Mouse (Mus musculus) liver, embryonic 15.5 days (tissue): ENCODE data around the gene Rnase11. TPM values are rescaled to one million over a fixed set of nuclear protein-coding genes. Genes with fewer than 3 reads are reported as not detected.

Experiments
- ATAC-seq: fragments of 200-750 bp; cut with Nextera tagmentation; 2 replicates; pipeline ENCODE4 v1.8.0; 2017; ENCODE audit warnings: moderate number of reproducible peaks, mild to moderate bottlenecking, moderate library complexity; ENCODE audit not compliant: insufficient read depth
- H3K27ac ChIP-seq: fragments of 300-500 bp; sonication (generic); replicated peaks from 2 replicates; pipeline ENCODE4 v1.5.1; 2015; ENCODE audit warnings: mild to moderate bottlenecking, inconsistent platforms
- H3K27me3 ChIP-seq: fragments of 300-500 bp; sonication (generic); 2 replicates; pipeline ENCODE4 v1.6.1; 2015; ENCODE audit warnings: mild to moderate bottlenecking, inconsistent platforms
- H3K36me3 ChIP-seq: fragments of 300-500 bp; sonication (generic); replicated peaks from 2 replicates; pipeline ENCODE4 v1.6.1; 2015; ENCODE audit warnings: moderate library complexity, mild to moderate bottlenecking, inconsistent platforms
- H3K4me1 ChIP-seq: fragments of 300-500 bp; sonication (generic); replicated peaks from 2 replicates; pipeline ENCODE4 v1.6.1; 2015; ENCODE audit warnings: inconsistent platforms
- H3K4me2 ChIP-seq: fragments of 300-500 bp; sonication (generic); 2 replicates; pipeline ENCODE4 v1.6.1; 2015; ENCODE audit warnings: moderate library complexity, mild to moderate bottlenecking, inconsistent platforms
- H3K4me3 ChIP-seq: fragments of 300-500 bp; sonication (generic); replicated peaks from 2 replicates; pipeline ENCODE4 v1.5.1; 2015; ENCODE audit warnings: mild to moderate bottlenecking, inconsistent platforms
- H3K9ac ChIP-seq: fragments of 300-500 bp; sonication (generic); 2 replicates; pipeline ENCODE4 v1.6.1; 2015; ENCODE audit warnings: moderate library complexity, mild to moderate bottlenecking, inconsistent platforms
- H3K9me3 ChIP-seq: fragments of 300-500 bp; sonication (generic); replicated peaks from 2 replicates; pipeline ENCODE4 v1.6.1; 2016; ENCODE audit warnings: inconsistent platforms
- WGBS: fragments of 180-500 bp; shearing (Covaris S2); methylation state at CpG from one replicate; pipeline ENCODE4 v1.1.7; 2015; ENCODE audit warnings: mixed read lengths; ENCODE audit not compliant: insufficient replicate concordance; 5-methylcytosine and 5-hydroxymethylcytosine counted together
- polyA plus RNA-seq: library from polyadenylated mRNA; unstranded; fragments of >200 nt; fragmentation: Nextera tagmentation; extraction: Ambion mirVana; gene quantifications from 2 replicates; pipeline ENCODE4 v1.2.1, GENCODE M21; 2015

Gene Rnase11
- polyA plus RNA-seq, 1 experiment from 2014 or later: not detected

DNA sequence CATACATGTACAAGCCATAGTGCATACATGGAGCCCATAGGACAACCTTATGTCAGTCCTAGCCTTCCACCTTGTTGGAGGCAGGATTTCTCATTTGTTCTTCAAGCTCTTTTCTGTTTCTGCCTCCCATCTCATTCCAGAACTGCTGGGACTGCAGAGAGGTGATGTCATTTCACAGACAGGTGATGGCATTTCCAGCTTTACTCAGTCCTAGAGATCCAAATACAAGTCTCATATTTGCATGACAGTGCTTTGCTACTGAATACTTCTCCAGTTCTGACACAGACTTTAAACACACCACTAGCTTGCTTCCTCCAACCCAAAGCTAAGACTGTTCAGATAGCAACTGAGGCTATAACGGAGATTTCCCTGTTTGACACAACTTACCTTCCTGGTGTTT, 29.2 kb upstream of the Rnase11 start:
- no peak overlapping the region for H3K4me3 ChIP-seq
- H3K4me2 ChIP-seq: no peak overlapping the region
- peaks cover 19% of the 10 kb centered on the region for H3K4me1 ChIP-seq
- H3K27me3 ChIP-seq: peaks cover 46% of the 10 kb centered on the region
- WGBS: 52% methylated on average over 1 of the region's 1 CpGs
- no peak overlapping the region for H3K9ac ChIP-seq
- H3K9me3 ChIP-seq: no peaks in the 10 kb centered on the region
- no peak overlapping the region for H3K27ac ChIP-seq
- H3K36me3 ChIP-seq: no peaks in the 10 kb centered on the region
- ATAC-seq: no peak

DNA sequence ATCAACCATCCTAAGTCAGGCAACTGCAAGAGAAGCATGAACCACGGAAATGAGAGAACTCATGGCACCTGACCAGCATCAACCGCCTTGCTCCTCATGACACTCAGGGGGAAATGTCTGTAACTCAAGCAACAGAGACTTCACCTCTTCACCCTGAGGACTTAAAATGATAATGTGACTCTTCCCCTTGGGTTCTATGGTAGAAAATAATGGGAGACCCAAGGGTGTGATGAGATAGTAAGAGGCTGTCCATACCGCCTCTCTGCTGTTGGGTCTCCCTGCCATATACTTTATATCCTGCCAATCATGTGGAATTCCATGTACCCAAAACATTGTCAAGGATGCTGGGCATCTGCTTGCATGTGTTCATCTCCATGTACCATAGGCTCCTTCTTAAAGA, 24.4 kb upstream of the Rnase11 start, which contains the start of gene Olfr750:
TSS of gene Olfr750 (minus strand) at position 101 of the 400 bp plus-strand sequence.
- no peak within 1 kb of the TSS for H3K27ac ChIP-seq
- WGBS: 68% methylated on average over 3 of the region's 3 CpGs
- no peak within 1 kb of the TSS for H3K4me3 ChIP-seq

DNA sequence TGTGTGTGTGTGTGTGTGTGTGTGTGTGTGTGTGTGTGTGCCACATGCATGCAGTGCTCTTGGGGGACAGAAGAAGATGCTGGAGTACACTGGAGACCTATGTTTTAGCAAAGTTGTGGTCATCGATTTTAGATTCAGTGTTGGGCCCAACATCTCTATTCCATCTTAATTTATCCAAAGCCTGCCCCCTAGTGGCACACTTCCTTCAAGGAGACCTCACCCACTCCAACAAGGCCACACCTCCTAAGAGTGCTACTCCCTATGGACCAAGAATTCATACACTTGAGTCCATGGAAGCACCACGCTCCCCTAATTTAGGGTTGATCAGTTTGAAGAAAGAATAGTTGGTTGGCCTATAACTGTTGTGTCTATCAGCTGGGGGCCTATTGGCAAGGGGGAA, 19.7 kb upstream of the Rnase11 start:
- Histone ChIP-seq H3K27me3 (peaks cover 11% of the 10 kb centered on the region), H3K4me3 (no peak overlapping the region), H3K9me3 (no peaks in the 10 kb centered on the region), H3K36me3 (no peaks in the 10 kb centered on the region), H3K9ac (no peak overlapping the region), H3K27ac (no peak overlapping the region), H3K4me2 (no peak overlapping the region), H3K4me1 (peaks cover 8% of the 10 kb centered on the region; the same call in 1 of the 2 replicates)
- WGBS: 69% methylated on average over 2 of the region's 2 CpGs
- ATAC-seq: no peak

More for the DNA sequence above, 24.4 kb upstream of the Rnase11 start, which contains the start of gene Olfr750:
- Histone ChIP-seq H3K9me3 (no peaks in the 10 kb centered on the region), H3K4me2 (no peak within 1 kb of the TSS), H3K4me1 (no peaks in the 10 kb centered on the region), H3K27me3 (peaks cover 11% of the 10 kb centered on the region), H3K9ac (no peak within 1 kb of the TSS), H3K36me3 (no peaks in the 10 kb centered on the region)
- no peak for ATAC-seq

DNA sequence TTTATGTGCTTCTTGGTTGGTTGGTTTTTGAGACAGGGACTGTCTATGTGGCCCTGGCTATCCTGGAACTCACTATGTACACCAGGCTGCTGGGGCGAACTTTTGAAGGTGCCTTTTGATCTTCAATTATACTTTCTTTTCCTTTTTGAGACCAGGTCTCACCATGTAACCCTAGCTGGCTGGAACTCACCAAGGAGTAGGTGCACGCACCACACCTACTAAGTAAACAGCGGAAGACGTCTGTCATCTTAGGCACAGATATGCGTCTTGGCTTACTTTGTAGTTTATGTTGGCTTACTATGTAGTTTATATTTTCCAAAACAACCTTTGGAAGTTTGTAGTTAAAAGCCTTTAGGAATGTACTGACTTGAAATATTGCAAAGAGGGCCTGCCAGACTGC, 19.0 kb upstream of the Rnase11 start:
- Histone ChIP-seq H3K9me3 (no peaks in the 10 kb centered on the region), H3K27me3 (peaks cover 11% of the 10 kb centered on the region), H3K36me3 (no peaks in the 10 kb centered on the region), H3K4me1 (peaks cover 14% of the 10 kb centered on the region), H3K4me2 (no peak overlapping the region), H3K4me3 (no peak overlapping the region), H3K27ac (no peak overlapping the region), H3K9ac (no peak overlapping the region)
- 69% methylated on average over 5 of the region's 5 CpGs for WGBS
- no peak for ATAC-seq

DNA sequence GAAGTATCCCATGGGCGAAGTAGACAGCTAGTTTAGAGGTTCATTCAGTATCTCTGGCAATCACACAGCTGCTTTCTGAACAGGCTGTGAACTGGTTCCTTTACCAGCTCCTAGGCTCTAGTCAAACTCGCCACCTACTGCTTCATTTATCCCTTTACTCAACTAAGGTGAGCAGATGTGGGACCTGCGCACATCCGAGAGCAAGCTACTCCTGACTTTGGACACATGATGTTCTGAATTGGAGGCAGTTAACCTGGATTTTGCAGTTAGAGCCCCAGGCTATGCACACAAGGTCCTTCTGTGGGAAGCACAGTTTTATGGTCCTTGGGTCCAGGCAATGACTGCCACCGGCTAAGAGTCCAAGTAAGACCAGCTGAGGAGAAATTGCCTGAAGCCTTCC, 10.8 kb upstream of the Rnase11 start:
- Histone ChIP-seq H3K4me3 (no peak overlapping the region), H3K4me1 (peaks cover 26% of the 10 kb centered on the region), H3K36me3 (no peaks in the 10 kb centered on the region), H3K9me3 (no peaks in the 10 kb centered on the region), H3K27ac (no peak overlapping the region), H3K27me3 (no peaks in the 10 kb centered on the region), H3K9ac (no peak overlapping the region), H3K4me2 (no peak overlapping the region)
- 77% methylated on average over 5 of the region's 5 CpGs for WGBS
- no peak for ATAC-seq

DNA sequence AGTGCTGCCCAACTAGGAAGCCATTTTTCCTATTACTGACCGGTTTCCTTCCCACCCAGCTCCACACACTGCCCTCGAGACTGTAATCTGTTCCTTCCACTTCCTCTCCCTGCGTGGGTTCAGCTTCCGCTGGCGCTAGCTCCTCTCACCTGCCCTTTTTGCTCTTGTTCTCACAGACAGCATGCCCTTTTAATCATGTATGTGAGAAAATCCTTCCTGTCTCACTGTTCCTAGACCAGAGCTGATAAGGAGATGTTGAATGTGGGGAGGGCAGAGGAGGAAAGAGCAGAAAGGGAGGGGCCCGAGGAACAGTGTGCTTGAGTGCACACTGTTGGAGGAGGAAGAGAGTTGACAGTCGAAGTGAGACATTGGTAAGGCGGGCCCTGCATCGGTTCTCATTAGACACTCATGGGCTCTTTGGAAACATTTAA, 7.5 kb upstream of the Rnase11 start, which contains the start of gene Rnase12:
TSS of gene Rnase12 (minus strand) at position 261 of the 431 bp plus-strand sequence.
- H3K9ac ChIP-seq: no peak within 1 kb of the TSS
- H3K4me1 ChIP-seq: peaks cover 11% of the 10 kb centered on the region
- ATAC-seq: peak; percentile 51; the same call in 1 of the 2 replicates
- no peak within 1 kb of the TSS for H3K27ac ChIP-seq
- H3K4me3 ChIP-seq: no peak within 1 kb of the TSS
- peak within 1 kb of the TSS; percentile 8 for H3K4me2 ChIP-seq
- no peaks in the 10 kb centered on the region for H3K36me3 ChIP-seq
- H3K9me3 ChIP-seq: no peaks in the 10 kb centered on the region
- 7% methylated on average over 9 of the region's 9 CpGs for WGBS
- H3K27me3 ChIP-seq: no peaks in the 10 kb centered on the region

GRCm38 (mm10) chr14:51054243-51055237, 4.6 kb upstream of the Rnase11 start:
- no peak overlapping the region for H3K9ac ChIP-seq
- H3K4me1 ChIP-seq: peaks cover 6% of the 10 kb centered on the region
- no peaks in the 10 kb centered on the region for H3K27me3 ChIP-seq
- WGBS: 47% methylated on average over 13 of the region's 13 CpGs
- H3K4me3 ChIP-seq: no peak overlapping the region
- H3K27ac ChIP-seq: no peak overlapping the region
- ATAC-seq: no peak
- H3K36me3 ChIP-seq: no peaks in the 10 kb centered on the region
- H3K4me2 ChIP-seq: no peak overlapping the region
- H3K9me3 ChIP-seq: no peaks in the 10 kb centered on the region

- H3K9ac ChIP-seq: no peak overlapping the region
- no peaks in the 10 kb centered on the region for H3K27me3 ChIP-seq
- 62% methylated on average over 5 of the region's 5 CpGs for WGBS
- H3K4me2 ChIP-seq: no peak overlapping the region
- no peaks in the 10 kb centered on the region for H3K36me3 ChIP-seq
- no peak overlapping the region for H3K4me3 ChIP-seq
- H3K27ac ChIP-seq: no peak overlapping the region
- no peaks in the 10 kb centered on the region for H3K9me3 ChIP-seq
- ATAC-seq: no peak
- peaks cover 6% of the 10 kb centered on the region for H3K4me1 ChIP-seq
These were observed 3.2 kb upstream of the Rnase11 start for GRCm38 (mm10) chr14:51053176-51053575.

GRCm38 (mm10) chr14:51051941-51052340, 2.0 kb upstream of the Rnase11 start:
- 48% methylated on average over 5 of the region's 5 CpGs for WGBS
- Histone ChIP-seq H3K36me3 (no peaks in the 10 kb centered on the region), H3K27ac (no peak overlapping the region), H3K9ac (no peak overlapping the region), H3K27me3 (no peaks in the 10 kb centered on the region), H3K4me1 (no peaks in the 10 kb centered on the region), H3K4me2 (no peak overlapping the region), H3K9me3 (no peaks in the 10 kb centered on the region), H3K4me3 (no peak overlapping the region)
- ATAC-seq: no peak

GRCm38 (mm10) chr14:51047846-51048245, 2.1 kb downstream of the Rnase11 start:
- Histone ChIP-seq H3K36me3 (no peaks in the 10 kb centered on the region), H3K4me3 (no peak overlapping the region), H3K27me3 (no peaks in the 10 kb centered on the region), H3K4me2 (no peak overlapping the region), H3K4me1 (no peaks in the 10 kb centered on the region), H3K9ac (no peak overlapping the region), H3K27ac (no peak overlapping the region), H3K9me3 (no peaks in the 10 kb centered on the region)
- no peak for ATAC-seq
- WGBS: 9% methylated on average over 5 of the region's 5 CpGs

- no peak within 1 kb of the TSS for H3K4me3 ChIP-seq
- H3K9me3 ChIP-seq: no peaks in the 10 kb centered on the region
- no peak within 1 kb of the TSS for H3K9ac ChIP-seq
- 68% methylated on average over 6 of the region's 6 CpGs for WGBS
- no peak within 1 kb of the TSS for H3K27ac ChIP-seq
- H3K36me3 ChIP-seq: no peaks in the 10 kb centered on the region
- H3K4me2 ChIP-seq: no peak within 1 kb of the TSS
- no peak for ATAC-seq
- H3K27me3 ChIP-seq: no peaks in the 10 kb centered on the region
- no peaks in the 10 kb centered on the region for H3K4me1 ChIP-seq
These were observed 8.2 kb downstream of the Rnase11 start, which contains the start of gene Rnase9 for GRCm38 (mm10) chr14:51041769-51042168. Rnase9 (minus strand) TSS chr14:51041869.
